Mouse (Mus musculus): ENCODE measurements around the gene Ppp1r14d.

Gene Ppp1r14d

DNA sequence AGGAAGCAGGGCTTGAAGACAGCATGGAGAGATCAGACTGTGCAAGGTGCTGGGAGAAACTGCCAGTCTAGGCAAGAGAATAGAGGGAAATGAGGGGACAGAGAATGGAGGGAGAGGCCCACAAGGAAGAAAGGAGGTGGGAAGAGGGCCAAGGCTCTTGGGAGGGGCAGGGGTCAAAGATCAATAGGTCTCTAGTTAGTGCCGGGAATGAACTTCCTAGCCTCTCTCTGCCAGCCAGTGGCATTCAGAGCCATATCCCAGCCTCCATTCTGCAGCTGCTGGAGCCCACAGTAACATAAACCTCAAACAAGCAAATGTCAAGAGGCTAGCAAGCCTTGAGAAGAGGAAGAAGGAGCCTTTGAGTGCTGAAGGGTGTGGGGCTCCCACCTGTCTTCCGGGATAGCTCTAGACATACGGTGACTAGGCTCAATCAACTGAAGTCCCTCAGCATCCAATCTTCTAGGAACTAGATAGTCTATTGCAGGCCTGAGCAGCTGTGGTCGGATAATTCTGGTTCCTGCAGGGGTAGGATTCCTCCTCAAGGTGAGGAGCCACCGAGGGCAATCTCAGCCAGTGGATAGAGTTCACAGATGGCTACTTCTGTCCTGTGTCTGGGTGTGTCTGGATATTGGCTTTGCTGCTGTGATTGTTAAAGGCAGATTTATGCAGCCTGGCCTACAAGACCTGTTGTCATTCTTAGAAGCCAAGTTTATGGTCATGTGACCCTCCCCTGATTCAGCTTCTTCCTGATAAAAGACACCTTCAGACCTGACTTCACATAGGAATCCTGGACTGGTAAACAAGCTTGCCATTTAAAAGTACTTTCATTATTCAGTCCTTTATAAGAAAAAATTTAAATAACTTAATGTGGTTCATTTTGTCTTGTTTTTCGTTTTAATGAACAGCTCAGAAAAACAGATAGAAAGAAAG is at the start of gene Ppp1r14d:
Gene Ppp1r14d, minus strand, starts transcription at position 132 of the 930 bp plus-strand sequence.
- no peak for TF ChIP-seq GATA4 (IDR thresholded peaks at IDR 0.05; ENCODE audit: insufficient replicate concordance, low read length)

DNA sequence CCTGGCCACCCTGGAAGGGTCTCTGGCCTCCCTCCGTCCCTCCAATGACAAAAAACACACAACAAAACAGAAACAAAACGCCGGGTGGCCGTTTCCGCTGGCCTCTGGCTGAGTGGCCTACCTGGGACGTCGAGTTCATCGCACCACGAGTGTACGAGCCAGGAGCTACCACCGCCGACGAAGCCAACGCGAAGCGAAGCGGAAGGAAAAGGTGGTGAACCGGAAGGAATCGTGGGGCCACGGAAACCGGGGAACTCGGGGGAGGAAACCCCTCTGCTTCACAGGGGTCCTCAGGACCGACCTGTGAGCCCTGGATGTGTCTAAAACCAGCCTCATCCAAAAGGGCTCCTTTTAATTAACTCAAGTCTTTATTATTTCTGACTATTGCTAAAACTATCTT is 48.1 kb upstream of the Ppp1r14d start:
- TF ChIP-seq GATA4 (IDR thresholded peaks at IDR 0.05; ENCODE audit: insufficient replicate concordance, low read length) = no peak

DNA sequence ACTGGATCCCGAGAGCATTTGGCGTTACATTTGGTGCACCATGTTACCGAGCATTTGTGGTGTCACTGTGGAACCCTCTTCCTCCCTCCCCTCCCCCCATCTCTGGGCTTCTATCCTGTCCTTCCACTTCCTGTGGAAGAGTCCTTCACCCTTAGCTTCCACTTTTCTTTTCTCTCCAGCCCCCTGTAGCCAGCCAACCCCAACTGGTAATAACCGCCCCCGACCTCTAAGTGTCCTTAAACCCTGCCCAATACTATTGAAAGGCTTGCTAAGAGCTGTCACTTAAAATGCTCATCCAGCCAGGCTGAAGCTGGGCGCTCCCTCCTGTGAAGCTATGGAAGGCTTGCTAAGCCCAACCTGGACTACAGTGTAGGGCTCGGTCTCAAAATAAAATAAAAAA is 47.2 kb upstream of the Ppp1r14d start:
- no peak for TF ChIP-seq GATA4 (IDR thresholded peaks at IDR 0.05; ENCODE audit: insufficient replicate concordance, low read length)

DNA sequence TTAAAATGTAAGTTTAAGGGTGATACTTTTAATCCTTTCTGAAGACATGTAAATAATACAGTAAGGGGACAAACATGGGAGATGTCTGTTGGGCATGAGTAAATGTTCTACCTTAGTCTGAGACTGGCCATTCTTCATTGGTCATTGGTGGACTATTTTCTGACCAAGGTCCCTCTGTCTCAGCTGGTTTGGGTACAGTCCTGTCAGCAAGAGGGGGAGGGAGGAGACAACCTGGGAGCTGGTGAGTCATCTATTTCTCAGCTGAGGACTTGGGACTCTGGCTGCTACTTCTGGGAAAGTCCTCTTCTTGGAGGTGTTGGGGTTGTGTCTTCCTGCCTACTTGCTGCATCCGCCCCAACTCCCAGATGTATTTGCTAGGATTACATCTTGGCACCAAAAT is 44.4 kb upstream of the Ppp1r14d start:
- no peak for TF ChIP-seq GATA4 (IDR thresholded peaks at IDR 0.05; ENCODE audit: insufficient replicate concordance, low read length)

DNA sequence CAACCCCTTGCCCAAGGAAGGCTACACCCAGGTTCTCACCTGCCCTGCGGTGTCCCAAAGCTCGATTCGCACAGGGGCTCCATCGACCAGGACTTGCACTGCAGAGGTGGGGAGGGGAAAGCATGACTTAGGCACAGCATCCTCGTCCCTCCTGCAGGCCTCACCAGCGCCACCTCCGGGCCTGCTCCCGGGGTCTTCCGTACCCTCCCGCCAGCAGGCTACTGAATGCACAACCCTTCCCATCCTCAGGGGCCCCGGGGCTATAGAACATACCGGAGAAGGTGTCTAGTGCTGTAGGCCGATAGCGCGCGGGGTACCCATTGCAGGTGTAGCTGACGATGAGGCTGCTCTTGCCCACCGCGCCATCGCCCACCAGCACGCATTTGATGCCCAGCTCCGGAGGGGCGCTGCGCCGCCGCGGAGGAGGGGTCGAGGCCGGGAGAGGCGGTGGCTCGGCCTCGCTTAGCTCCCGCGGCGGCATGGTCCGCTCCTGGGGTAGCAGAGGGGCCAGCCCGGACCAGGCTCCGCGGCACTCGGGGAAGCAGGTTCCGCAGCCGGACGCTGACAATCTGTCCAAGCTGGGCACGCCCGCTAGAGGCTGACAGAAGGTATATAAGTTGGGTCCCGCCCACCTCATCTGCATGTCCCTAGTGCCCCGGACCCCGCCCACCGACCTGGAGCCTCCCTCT is 41.1 kb upstream of the Ppp1r14d start, which contains the start of gene Rhov:
Gene Rhov, minus strand, starts transcription at position 630 of the 689 bp plus-strand sequence.
- no peak for TF ChIP-seq GATA4 (IDR thresholded peaks at IDR 0.05; ENCODE audit: insufficient replicate concordance, low read length)

DNA sequence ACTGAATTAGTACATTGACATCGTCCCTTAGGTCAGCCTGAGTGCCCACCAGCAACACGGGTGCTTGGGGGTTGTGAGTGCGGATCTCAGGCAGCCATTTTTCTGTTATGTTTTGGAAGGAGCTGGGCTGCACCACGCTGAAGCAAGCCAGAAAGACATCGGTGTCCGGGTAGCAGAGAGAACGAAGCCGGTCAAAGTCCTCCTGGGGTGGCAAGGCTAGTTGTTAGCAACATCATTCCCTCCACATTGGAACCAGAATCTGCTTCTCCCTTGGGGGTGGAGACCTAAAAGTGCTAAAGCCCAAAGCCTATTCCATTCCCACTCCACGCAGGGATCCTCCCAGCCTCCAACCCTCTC is 40.6 kb upstream of the Ppp1r14d start:
- TF ChIP-seq GATA4 (IDR thresholded peaks at IDR 0.05; ENCODE audit: insufficient replicate concordance, low read length) = no peak

DNA sequence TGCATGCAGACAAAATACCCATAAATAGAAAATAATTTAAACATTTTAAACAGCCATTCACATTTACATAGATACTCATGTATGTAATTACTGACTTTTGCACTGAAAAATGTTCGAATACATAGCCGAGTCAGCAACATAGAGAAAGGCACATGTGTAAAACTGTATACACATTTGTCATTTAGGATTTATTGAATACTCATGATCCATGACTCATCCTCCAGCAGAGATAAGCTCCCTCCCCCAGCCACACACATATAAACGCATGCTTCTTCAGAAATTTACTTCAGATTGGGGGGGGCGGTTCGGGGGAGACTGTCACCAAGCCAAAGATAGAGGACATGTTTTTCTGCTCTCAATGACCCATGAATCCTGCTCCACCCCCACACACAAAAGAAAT is 34.1 kb upstream of the Ppp1r14d start:
- no peak for TF ChIP-seq GATA4 (IDR thresholded peaks at IDR 0.05; ENCODE audit: insufficient replicate concordance, low read length)

DNA sequence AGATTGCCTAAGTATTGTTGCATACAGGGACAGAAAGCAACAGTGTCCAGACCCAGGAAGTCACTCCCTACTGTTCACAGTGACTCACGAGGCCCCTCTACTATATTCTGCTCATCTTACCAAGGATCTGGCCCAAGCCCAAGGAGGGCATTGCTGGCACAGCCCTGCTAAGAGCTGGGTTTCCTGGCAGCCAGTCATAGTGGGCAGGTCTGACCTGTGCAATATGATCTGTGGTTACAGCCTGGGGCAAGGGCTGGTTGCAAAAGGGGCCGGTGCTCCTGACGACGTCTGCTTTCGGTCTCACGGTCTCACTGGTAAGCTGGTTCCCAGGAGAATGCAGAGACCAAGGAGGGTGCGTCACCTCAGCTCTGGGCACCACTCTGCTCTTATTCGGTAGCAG is 33.3 kb upstream of the Ppp1r14d start:
- TF ChIP-seq GATA4 (IDR thresholded peaks at IDR 0.05; ENCODE audit: insufficient replicate concordance, low read length) = no peak

DNA sequence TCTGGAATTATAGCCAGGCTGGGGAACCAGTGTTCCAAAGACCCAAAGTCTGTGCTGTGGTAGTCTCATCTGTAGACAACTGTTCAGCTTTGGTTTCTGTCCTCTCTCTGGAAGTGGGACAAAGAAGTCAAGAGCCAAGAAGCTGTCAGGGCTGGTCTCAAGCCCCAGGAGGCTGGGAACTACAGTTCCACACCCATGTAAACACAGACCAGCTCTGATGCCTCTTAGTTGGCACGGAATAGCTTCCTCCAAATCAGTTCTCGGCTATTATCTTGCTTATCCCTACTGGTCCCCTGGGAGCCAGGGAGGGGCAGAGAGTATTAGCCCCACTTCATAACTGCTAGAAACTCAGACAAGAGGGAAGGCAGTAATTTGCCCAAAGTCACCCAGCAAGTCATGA is 31.6 kb upstream of the Ppp1r14d start:
- TF ChIP-seq GATA4 (IDR thresholded peaks at IDR 0.05; ENCODE audit: insufficient replicate concordance, low read length) = no peak

DNA sequence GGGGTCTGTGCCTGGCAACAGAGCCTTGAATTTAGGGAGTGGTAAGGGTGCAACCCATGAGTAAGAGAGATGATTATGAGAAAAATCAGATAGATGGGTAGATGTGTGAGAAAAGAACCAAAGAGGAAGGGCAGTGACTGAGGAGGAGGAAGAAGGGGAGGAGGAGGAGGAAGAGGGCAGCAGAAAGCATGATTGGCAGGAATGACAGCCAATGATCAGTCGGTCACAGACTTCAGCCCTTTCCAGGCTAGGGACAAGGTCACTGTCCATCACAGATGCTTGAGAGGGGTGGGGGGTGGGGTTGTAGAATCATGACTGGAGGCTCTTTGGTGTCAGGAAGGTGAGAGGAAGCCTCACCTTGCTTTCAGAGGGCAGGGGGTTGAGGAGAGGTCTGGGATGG is 30.8 kb upstream of the Ppp1r14d start:
- no peak for TF ChIP-seq GATA4 (IDR thresholded peaks at IDR 0.05; ENCODE audit: insufficient replicate concordance, low read length)

DNA sequence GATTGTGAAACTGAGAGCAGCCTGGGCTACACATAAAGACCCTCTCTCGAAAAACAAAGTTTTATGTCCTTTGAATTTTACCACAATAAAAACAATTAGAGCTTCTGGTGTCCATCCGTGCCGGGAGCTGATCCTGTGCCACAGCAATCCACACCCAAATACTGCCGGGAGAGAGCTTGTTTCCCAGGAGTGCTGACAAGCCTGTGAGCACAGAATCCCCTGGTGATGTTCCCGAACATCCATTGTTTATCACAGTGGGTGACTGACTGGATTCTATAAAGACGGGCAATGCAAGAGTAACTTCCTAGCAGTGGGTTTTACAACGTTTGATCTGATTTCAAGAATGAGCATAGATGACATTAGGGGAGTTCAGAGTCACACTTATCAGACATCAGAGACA is 25.3 kb upstream of the Ppp1r14d start:
- no peak for TF ChIP-seq GATA4 (IDR thresholded peaks at IDR 0.05; ENCODE audit: insufficient replicate concordance, low read length)

DNA sequence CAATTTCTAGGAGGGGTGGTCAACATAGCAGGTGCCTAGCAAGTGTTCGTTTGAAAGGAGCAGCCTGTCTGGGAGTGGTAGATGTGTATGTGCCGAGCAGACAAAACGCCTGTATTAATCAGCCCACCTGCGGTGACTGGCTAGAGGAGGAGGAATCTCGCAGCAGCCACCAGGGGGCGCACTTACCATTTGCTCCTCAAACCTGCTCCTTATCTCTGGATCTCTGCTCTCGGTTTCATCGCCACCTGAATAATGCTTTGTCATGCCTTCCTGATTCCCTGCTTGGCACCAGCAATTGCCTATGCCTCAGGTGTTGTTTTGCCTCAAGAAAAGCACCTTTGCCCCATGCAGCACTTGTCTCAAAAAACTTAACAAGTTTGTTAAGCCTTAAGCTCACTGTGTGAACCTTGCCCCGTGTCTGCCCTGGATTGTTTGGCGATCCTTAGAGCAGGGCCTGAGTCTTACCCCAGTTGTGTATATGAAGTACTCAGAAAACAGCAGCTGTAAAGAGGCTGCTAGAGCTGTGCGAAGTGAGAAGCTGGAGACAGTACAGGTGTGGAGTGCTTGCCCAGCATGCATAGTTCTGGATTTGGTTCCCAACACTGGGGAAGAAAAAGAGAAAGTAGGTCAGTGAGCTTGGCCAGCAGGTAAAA is 21.2 kb upstream of the Ppp1r14d start:
- TF ChIP-seq GATA4 (IDR thresholded peaks at IDR 0.05; ENCODE audit: insufficient replicate concordance, low read length) = peak; percentile 100

DNA sequence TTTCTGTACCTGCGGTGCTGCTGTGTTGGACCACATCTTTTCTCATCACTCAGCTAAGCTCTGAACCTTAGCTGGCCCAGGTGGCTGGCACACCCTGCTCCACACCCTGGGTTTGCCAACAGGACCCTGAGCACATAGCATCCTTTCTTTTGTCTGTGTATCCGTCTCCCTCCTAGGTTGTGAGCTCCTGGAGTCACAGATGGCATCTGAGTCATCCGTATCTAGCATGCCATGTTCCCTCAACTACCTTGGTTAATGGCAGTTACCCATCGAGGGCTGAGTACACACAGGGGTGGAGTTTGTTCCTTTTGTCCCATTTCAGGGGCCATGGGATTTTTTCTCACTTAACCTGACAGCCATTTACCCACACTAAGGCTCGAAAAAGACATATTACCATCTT is 20.7 kb upstream of the Ppp1r14d start:
- no peak for TF ChIP-seq GATA4 (IDR thresholded peaks at IDR 0.05; ENCODE audit: insufficient replicate concordance, low read length)

DNA sequence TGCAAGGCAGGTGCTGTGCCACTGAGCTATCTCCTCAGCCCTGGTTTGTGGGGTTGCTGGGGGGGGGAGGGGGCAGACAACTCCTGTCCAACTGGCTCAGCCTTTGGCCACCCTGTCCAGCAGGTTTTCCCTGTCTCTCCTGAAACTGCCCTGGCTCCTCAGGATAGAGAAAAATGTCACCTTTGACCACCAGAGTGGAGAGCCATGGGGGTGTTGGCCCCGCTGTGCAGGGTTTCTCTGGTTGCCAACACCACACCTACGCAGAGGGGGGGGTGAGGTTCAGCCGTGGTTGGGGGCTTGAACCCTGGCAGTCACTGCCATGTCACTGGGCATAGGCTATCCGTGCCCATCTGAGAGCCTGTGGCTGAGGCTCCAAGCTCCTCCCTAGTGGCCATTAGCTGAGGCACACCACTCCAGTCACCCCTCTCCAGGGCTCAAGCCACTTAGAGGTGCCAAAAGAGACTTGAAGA is 19.9 kb upstream of the Ppp1r14d start:
- no peak for TF ChIP-seq GATA4 (IDR thresholded peaks at IDR 0.05; ENCODE audit: insufficient replicate concordance, low read length)

DNA sequence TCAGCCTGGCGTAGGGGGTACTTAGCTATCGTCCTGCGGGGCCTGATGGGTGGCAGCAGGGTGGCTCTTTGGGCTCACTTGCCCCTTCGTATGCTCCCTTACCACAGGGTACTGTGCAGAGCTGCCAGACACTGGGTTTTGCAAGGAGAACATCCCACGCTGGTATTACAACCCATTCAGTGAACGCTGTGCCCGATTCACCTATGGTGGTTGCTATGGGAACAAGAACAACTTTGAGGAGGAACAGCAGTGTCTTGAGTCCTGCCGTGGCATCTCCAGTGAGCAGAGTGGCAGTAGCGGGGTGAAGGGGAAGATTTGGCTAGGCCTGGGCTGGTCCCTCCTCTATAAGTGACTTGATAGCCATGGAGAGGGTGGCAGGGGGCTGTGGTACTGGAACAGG is 18.2 kb upstream of the Ppp1r14d start:
- TF ChIP-seq GATA4 (IDR thresholded peaks at IDR 0.05; ENCODE audit: insufficient replicate concordance, low read length) = no peak

DNA sequence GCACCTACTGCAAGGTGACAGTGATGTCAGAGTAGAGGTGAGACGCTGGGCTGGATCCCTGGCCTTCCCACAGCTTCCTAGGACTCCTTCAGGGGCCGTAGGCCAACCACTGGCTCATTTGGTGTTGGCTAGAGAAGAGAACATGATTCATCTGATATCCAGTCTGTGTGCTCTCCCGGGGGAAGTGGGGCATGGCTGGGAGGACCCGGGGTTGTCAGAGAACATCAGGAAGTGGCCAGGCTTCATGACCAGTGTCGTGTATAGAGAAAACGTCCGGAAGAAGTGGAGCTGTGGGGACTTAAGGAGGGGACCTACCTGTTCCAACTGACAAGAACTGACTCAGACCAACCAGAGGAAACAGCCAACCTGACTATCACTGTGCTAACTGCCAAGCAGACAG is 15.5 kb upstream of the Ppp1r14d start:
- no peak for TF ChIP-seq GATA4 (IDR thresholded peaks at IDR 0.05; ENCODE audit: insufficient replicate concordance, low read length)
